Mouse (Mus musculus): ENCODE results near the gene Ncoa5.

DNA sequence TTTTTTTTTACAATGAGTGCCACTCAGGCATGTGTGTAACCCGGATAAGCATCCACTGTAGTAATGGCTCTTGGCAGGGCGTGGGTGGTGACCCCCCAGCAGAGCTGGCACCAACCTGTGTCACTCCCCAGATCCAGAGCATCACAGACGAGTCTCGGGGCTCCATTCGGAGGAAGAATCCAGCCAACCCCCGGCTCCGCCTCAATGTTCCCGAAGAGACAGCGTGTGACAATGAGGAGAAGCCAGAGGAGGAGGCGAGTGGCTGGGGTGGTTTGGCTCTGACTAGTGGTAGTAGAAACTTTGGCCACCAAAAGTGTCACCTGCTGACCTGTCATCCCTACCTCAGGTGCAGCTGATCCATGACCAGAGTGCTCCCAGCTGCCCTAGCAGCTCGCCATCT, 38.7 kb downstream of the Ncoa5 start:
- TF ChIP-seq POLR2A (IDR thresholded peaks at IDR 0.05; ENCODE audit: extremely low read depth, insufficient read depth, low read length), result no peak
- no peak for TF ChIP-seq CTCF (IDR thresholded peaks at IDR 0.05; ENCODE audit: extremely low read depth, insufficient read depth, low read length)

Data from cortical plate, adult 2 months (tissue).